Mouse (Mus musculus) liver, adult 2 months (tissue): ENCODE measurements at regions not wholly inside any gene's neighbourhood (a gene's known extent, or its start where the extent isn't known, plus 50 kb on each side); places are given as distances from the start of the nearest gene placed in this dataset.

Experiments used
- DNase-seq: peaks from one replicate; pipeline ENCODE4 v3.0.0-alpha.2; 2011; ENCODE audit warnings: low read depth, low spot score; ENCODE audit errors: extremely low read depth
- H3K27ac ChIP-seq: fragments of 200-500 bp; replicated peaks from 2 replicates; pipeline ENCODE4 v1.5.1; 2012; ENCODE audit warnings: low read depth, mild to moderate bottlenecking, control low read depth, inconsistent platforms, low read length; ENCODE audit not compliant: insufficient read depth
- H3K27me3 ChIP-seq: fragments of 200-500 bp; 2 replicates; pipeline ENCODE4 v1.6.1; 2012; ENCODE audit warnings: mild to moderate bottlenecking, moderate library complexity, low read length, inconsistent platforms; ENCODE audit not compliant: control insufficient read depth, insufficient read depth
- H3K36me3 ChIP-seq: fragments of 200-500 bp; 2 replicates; pipeline ENCODE4 v1.6.1; 2012; ENCODE audit warnings: low read length, inconsistent platforms; ENCODE audit not compliant: control insufficient read depth, insufficient read depth
- H3K4me1 ChIP-seq: fragments of 200-500 bp; 2 replicates; pipeline ENCODE4 v1.6.1; 2011; ENCODE audit warnings: low read length; ENCODE audit not compliant: control insufficient read depth, insufficient read depth
- H3K4me3 ChIP-seq: fragments of 200-500 bp; 2 replicates; pipeline ENCODE4 v1.5.1; 2011; ENCODE audit warnings: low read depth, mild to moderate bottlenecking, control low read depth, low read length, moderate library complexity; ENCODE audit not compliant: insufficient read depth
- H3K79me2 ChIP-seq: fragments of 200-500 bp; 2 replicates; pipeline ENCODE4 v1.6.1; 2012; ENCODE audit warnings: inconsistent platforms, mild to moderate bottlenecking, low read length, moderate library complexity; ENCODE audit not compliant: control insufficient read depth, insufficient read depth
- H3K9ac ChIP-seq: fragments of 200-500 bp; 2 replicates; pipeline ENCODE4 v1.6.1; 2012; ENCODE audit warnings: low read depth, mild to moderate bottlenecking, control low read depth, inconsistent platforms, low read length
- CTCF ChIP-seq: fragments of 200-500 bp; IDR thresholded peaks from 2 replicates; pipeline ENCODE4 v1.5.1; 2011; ENCODE audit warnings: low read depth, low read length, control low read depth
- POLR2A ChIP-seq: fragments of 200-500 bp; IDR thresholded peaks from 2 replicates; pipeline ENCODE4 v1.6.1; 2011; ENCODE audit warnings: low read length, control low read depth; ENCODE audit not compliant: insufficient read depth; ENCODE audit errors: extremely low read depth
- WGBS: fragments of 180-500 bp; shearing (Covaris S2); methylation state at CpG from one replicate; pipeline ENCODE4 v1.1.7; 2018; 5-methylcytosine and 5-hydroxymethylcytosine counted together

DNA sequence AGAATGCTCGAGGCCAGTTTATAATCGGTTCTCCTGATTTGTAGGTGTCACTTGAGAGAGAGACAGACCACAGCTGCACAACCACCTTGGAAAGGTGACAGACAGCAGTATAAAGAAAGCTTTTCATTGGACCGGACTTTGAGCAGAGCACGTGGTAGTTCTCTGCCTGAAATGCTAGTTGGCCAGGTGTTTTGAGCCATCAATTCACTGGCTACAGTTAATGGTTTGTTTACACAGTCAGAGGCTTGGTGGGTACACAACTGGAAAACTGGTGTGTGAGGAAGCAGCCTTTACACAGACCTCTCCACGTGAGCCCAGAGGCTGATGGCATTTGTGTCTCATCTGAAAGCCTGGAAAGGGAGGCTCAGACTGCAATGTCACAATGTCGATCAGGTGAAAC lies 130.8 kb upstream of the Fbxo11 start:
- DNase-seq = no peak
- H3K9ac ChIP-seq = no peak overlapping the region
- H3K27me3 ChIP-seq = no peaks in the 10 kb centered on the region
- no peak overlapping the region for H3K27ac ChIP-seq
- H3K4me1 ChIP-seq = no peaks in the 10 kb centered on the region
- 70% methylated on average over 6 of the region's 6 CpGs for whole genome bisulfite sequencing
- no peaks in the 10 kb centered on the region for H3K79me2 ChIP-seq
- no peaks in the 10 kb centered on the region for H3K36me3 ChIP-seq
- TF ChIP-seq CTCF (no peak), POLR2A (no peak)
- no peak overlapping the region for H3K4me3 ChIP-seq

DNA sequence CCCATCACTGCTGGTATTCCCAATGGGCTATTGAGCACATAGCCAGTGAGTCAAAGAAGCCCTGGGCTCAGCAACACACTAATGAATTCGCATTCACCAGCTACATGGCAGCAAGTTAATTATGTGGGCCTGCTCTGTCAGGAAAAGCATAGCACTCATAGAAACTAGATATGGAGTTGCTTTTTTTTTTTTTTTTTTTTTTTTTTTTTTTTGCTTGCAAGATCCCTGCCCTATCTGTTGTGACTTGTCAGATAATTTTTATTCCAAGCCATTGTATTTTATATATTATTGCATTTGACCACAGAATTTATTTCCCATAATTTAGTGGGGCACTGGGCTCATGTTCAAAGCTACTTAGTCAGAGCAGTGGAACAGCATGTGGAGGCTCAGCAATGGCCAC lies 131.2 kb upstream of the Fbxo11 start:
- Histone ChIP-seq H3K9ac (no peak overlapping the region), H3K36me3 (no peaks in the 10 kb centered on the region), H3K4me1 (no peaks in the 10 kb centered on the region), H3K27ac (no peak overlapping the region), H3K4me3 (no peak overlapping the region), H3K27me3 (no peaks in the 10 kb centered on the region), H3K79me2 (no peaks in the 10 kb centered on the region)
- 91% methylated on average over 1 of the region's 1 CpGs for WGBS
- no peak for TF ChIP-seq POLR2A
- no peak for TF ChIP-seq CTCF
- DNase-seq = no peak

DNA sequence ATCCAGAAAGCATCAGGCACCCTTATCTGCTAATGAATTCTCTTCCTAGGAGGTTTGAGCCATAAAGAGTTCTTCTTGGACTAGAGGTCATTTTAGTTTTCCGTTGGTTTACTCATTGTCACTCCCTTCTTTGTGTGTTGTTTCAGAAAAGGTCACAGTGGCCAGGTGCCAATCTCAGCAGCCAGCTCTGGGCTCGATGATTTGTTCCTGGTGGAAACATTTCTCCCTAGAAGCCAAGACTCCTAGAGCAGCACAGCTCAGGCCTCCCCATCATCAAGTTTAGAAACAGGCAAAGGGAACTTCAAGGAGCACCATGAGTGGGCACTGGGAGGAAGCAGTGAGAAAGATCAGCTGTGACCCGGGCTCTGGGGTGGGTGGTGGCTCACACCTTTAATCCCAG lies 132.3 kb upstream of the Fbxo11 start:
- no peaks in the 10 kb centered on the region for H3K79me2 ChIP-seq
- TF ChIP-seq POLR2A (no peak), CTCF (no peak)
- H3K9ac ChIP-seq = no peak overlapping the region
- no peak overlapping the region for H3K4me3 ChIP-seq
- H3K36me3 ChIP-seq = no peaks in the 10 kb centered on the region
- no peaks in the 10 kb centered on the region for H3K27me3 ChIP-seq
- H3K4me1 ChIP-seq = no peaks in the 10 kb centered on the region
- no peak overlapping the region for H3K27ac ChIP-seq
- DNase-seq = no peak
- 49% methylated on average over 3 of the region's 3 CpGs for WGBS

DNA sequence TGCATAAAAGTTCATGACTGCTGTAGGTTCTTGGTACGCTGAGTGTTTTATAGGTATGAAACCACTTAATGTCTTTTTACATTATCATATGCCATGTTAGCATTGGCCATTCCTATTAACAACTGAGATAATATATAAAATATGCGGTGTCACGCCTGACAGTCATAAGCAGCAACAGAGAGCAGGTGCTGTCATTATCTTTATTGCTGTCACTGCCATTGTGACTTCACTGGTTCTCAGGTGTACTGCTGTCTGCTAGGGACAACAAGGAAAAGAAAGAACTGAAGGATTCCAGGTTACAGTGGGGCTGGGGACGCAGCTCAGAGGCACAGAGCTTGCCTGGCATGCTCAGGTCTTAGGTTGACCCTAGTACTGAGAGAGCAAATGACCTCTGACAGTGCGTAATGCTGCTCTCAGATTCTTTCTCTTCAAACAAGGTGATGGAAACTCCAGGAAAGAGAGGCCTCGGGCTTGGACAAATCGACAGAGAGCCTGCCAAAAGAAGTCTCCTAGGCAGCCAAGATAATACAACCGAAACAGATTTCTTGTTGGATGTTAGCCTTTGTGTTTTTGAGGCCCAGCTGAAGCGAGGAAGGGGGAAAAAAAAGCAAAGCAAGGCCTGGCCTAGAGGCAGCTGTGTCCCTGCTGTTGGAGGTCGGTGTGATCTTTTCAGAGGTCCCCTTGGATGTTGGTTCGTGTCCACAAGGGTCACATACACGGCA lies 136.3 kb upstream of the Fbxo11 start:
- Histone ChIP-seq H3K27ac (no peak overlapping the region), H3K36me3 (no peaks in the 10 kb centered on the region), H3K79me2 (no peaks in the 10 kb centered on the region), H3K4me1 (no peaks in the 10 kb centered on the region), H3K27me3 (no peaks in the 10 kb centered on the region), H3K9ac (no peak overlapping the region), H3K4me3 (no peak overlapping the region)
- TF ChIP-seq CTCF (no peak), POLR2A (no peak)
- 84% methylated on average over 12 of the region's 12 CpGs for WGBS
- DNase-seq = no peak

DNA sequence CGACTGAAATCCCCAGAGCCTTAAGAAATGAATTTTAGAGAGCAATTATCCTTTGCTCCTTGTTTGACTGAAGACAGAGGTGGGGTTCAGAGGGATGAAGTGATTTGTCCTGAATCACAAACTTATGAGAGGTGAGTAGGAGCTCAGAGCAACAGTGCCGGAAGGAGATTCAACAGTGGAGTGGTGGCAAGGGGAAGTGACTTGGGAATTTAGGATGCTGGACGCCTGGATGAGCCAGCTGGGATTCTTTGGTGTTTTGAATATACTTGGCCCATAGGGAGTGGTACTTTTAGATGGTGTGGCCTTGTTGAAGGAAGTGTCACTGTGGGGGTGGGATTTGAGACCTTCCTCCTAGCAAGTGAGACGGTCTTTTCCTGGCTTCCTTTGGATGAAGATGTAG lies 137.1 kb upstream of the Fbxo11 start:
- no peak for TF ChIP-seq CTCF
- no peak for TF ChIP-seq POLR2A
- H3K36me3 ChIP-seq = no peaks in the 10 kb centered on the region
- H3K4me3 ChIP-seq = no peak overlapping the region
- H3K9ac ChIP-seq = no peak overlapping the region
- H3K27me3 ChIP-seq = no peaks in the 10 kb centered on the region
- no peak overlapping the region for H3K27ac ChIP-seq
- DNase-seq = no peak
- no peaks in the 10 kb centered on the region for H3K4me1 ChIP-seq
- WGBS = 85% methylated on average over 4 of the region's 4 CpGs
- no peaks in the 10 kb centered on the region for H3K79me2 ChIP-seq

GRCm38 (mm10) chr17:88209565-88209964 lies 144.5 kb upstream of the Fbxo11 start:
- Histone ChIP-seq H3K27me3 (no peaks in the 10 kb centered on the region), H3K4me3 (no peak overlapping the region), H3K4me1 (no peaks in the 10 kb centered on the region), H3K9ac (no peak overlapping the region), H3K27ac (no peak overlapping the region), H3K79me2 (no peaks in the 10 kb centered on the region), H3K36me3 (no peaks in the 10 kb centered on the region)
- TF ChIP-seq POLR2A (no peak), CTCF (no peak)
- 78% methylated on average over 1 of the region's 1 CpGs for WGBS
- DNase-seq = no peak
